Mouse (Mus musculus) kidney, embryonic 15.5 days (tissue): ENCODE measurements around the gene Drd4. TPM values are rescaled to one million over a fixed set of nuclear protein-coding genes. Genes with fewer than 3 reads are reported as not detected.
A peak's percentile ranks its signal among the peaks of the same experiment; 100 is the strongest.

Experiments
- ATAC-seq: fragments of 200-750 bp; cut with Nextera tagmentation; replicated peaks from 2 replicates; pipeline ENCODE4 v1.8.0; 2017; ENCODE audit warnings: moderate TSS enrichment; ENCODE audit not compliant: low FRiP score
- H3K27ac ChIP-seq: fragments of 300-500 bp; sonication (generic); 2 replicates; pipeline ENCODE4 v1.5.1; 2015; ENCODE audit warnings: mild to moderate bottlenecking, inconsistent platforms
- H3K27me3 ChIP-seq: fragments of 300-500 bp; sonication (generic); 2 replicates; pipeline ENCODE4 v1.6.1; 2015; ENCODE audit warnings: inconsistent platforms
- H3K36me3 ChIP-seq: fragments of 300-500 bp; sonication (generic); 2 replicates; pipeline ENCODE4 v1.6.1; 2015; ENCODE audit warnings: inconsistent platforms
- H3K4me1 ChIP-seq: fragments of 300-500 bp; sonication (generic); 2 replicates; pipeline ENCODE4 v1.6.1; 2015; ENCODE audit warnings: inconsistent platforms
- H3K4me2 ChIP-seq: fragments of 300-500 bp; sonication (generic); 2 replicates; pipeline ENCODE4 v1.6.1; 2015; ENCODE audit warnings: moderate library complexity, mild to moderate bottlenecking, inconsistent platforms
- H3K4me3 ChIP-seq: fragments of 300-500 bp; sonication (generic); replicated peaks from 2 replicates; pipeline ENCODE4 v1.5.1; 2015; ENCODE audit warnings: mild to moderate bottlenecking, inconsistent platforms
- H3K9ac ChIP-seq: fragments of 300-500 bp; sonication (generic); 2 replicates; pipeline ENCODE4 v1.6.1; 2015; ENCODE audit warnings: mild to moderate bottlenecking, inconsistent platforms
- H3K9me3 ChIP-seq: fragments of 300-500 bp; sonication (generic); replicated peaks from 2 replicates; pipeline ENCODE4 v1.6.1; 2016; ENCODE audit warnings: inconsistent platforms
- WGBS: fragments of 180-500 bp; shearing (Covaris S2); methylation state at CpG from one replicate; pipeline ENCODE4 v1.1.7; 2015; ENCODE audit warnings: mixed read lengths; 5-methylcytosine and 5-hydroxymethylcytosine counted together
- polyA plus RNA-seq: library from polyadenylated mRNA; unstranded; fragments of >200 nt; fragmentation: Nextera tagmentation; extraction: Ambion mirVana; gene quantifications from 2 replicates; pipeline ENCODE4 v1.2.1, GENCODE M21; 2015

The Drd4 gene
- polyA plus RNA-seq, 1 experiment from 2014 or later = 1.4 TPM

GRCm38 (mm10) chr7:141340476-141340875 lies 48.7 kb downstream of the Drd4 start:
- 66% methylated on average over 6 of the region's 6 CpGs for WGBS
- ATAC-seq = peak; percentile 37
- Histone ChIP-seq H3K36me3 (peaks cover 8% of the 10 kb centered on the region; the same call in 1 of the 2 replicates), H3K4me3 (no peak overlapping the region), H3K9ac (no peak overlapping the region), H3K4me1 (peaks cover 30% of the 10 kb centered on the region), H3K9me3 (no peaks in the 10 kb centered on the region), H3K4me2 (peak overlapping the region; percentile 69), H3K27ac (peak overlapping the region; percentile 75), H3K27me3 (no peaks in the 10 kb centered on the region)

- no peak overlapping the region for H3K4me3 ChIP-seq
- H3K9ac ChIP-seq = no peak overlapping the region
- H3K4me2 ChIP-seq = no peak overlapping the region
- 83% methylated on average over 10 of the region's 10 CpGs for WGBS
- ATAC-seq = no peak
- no peak overlapping the region for H3K27ac ChIP-seq
- H3K27me3 ChIP-seq = no peaks in the 10 kb centered on the region
- H3K4me1 ChIP-seq = peaks cover 30% of the 10 kb centered on the region
- no peaks in the 10 kb centered on the region for H3K9me3 ChIP-seq
- H3K36me3 ChIP-seq = no peaks in the 10 kb centered on the region
Observed at GRCm38 (mm10) chr7:141341689-141342226, 50.0 kb downstream of the Drd4 start.

GRCm38 (mm10) chr7:141343230-141343629 lies 51.4 kb downstream of the Drd4 start:
- Histone ChIP-seq H3K27ac (no peak overlapping the region), H3K4me1 (peaks cover 23% of the 10 kb centered on the region), H3K4me2 (no peak overlapping the region), H3K9me3 (no peaks in the 10 kb centered on the region), H3K27me3 (no peaks in the 10 kb centered on the region), H3K36me3 (no peaks in the 10 kb centered on the region), H3K4me3 (no peak overlapping the region), H3K9ac (no peak overlapping the region)
- no peak for ATAC-seq
- 85% methylated on average over 2 of the region's 2 CpGs for WGBS

- no peak overlapping the region for H3K4me2 ChIP-seq
- WGBS = 60% methylated on average over 7 of the region's 7 CpGs
- no peaks in the 10 kb centered on the region for H3K9me3 ChIP-seq
- H3K27me3 ChIP-seq = no peaks in the 10 kb centered on the region
- ATAC-seq = no peak
- no peak overlapping the region for H3K27ac ChIP-seq
- H3K9ac ChIP-seq = no peak overlapping the region
- H3K36me3 ChIP-seq = no peaks in the 10 kb centered on the region
- no peak overlapping the region for H3K4me3 ChIP-seq
- H3K4me1 ChIP-seq = peaks cover 18% of the 10 kb centered on the region
Observed at GRCm38 (mm10) chr7:141343696-141344095, 51.9 kb downstream of the Drd4 start.

GRCm38 (mm10) chr7:141344787-141345186 lies 53.0 kb downstream of the Drd4 start:
- Histone ChIP-seq H3K9ac (no peak overlapping the region), H3K27ac (no peak overlapping the region), H3K4me3 (no peak overlapping the region), H3K4me1 (peaks cover 7% of the 10 kb centered on the region; the same call in 1 of the 2 replicates), H3K9me3 (no peaks in the 10 kb centered on the region), H3K36me3 (no peaks in the 10 kb centered on the region), H3K4me2 (no peak overlapping the region), H3K27me3 (no peaks in the 10 kb centered on the region)
- 87% methylated on average over 5 of the region's 5 CpGs for WGBS
- ATAC-seq = no peak

Other genes with a start within 250 kb of the Drd4 start
- gene B4galnt4, start 230.9 kb upstream of the Drd4 start, polyA plus RNA-seq = 12.4 and 15.4 TPM in 2 replicates
- gene Pkp3, start 213.8 kb upstream of the Drd4 start, polyA plus RNA-seq = 7.8 and 7.9 TPM in 2 replicates
- gene Sigirr, start 191.4 kb upstream of the Drd4 start, polyA plus RNA-seq = 20.8 and 24.7 TPM in 2 replicates
- 6.0 TPM in 2 replicates for gene Ano9, start 174.2 kb upstream of the Drd4 start, polyA plus RNA-seq
- gene Ptdss2, start 169.6 kb upstream of the Drd4 start, polyA plus RNA-seq = 79.9 and 83.4 TPM in 2 replicates
- gene Rnh1, start 119.1 kb upstream of the Drd4 start, polyA plus RNA-seq = 115 and 122 TPM in 2 replicates
- 92.1 and 98.0 TPM in 2 replicates for gene Hras, start 98.0 kb upstream of the Drd4 start, polyA plus RNA-seq
- 10.3 and 13.9 TPM in 2 replicates for gene Lrrc56, start 97.8 kb upstream of the Drd4 start, polyA plus RNA-seq
- 3.4 and 3.5 TPM in 2 replicates for gene Lmntd2, start 77.9 kb upstream of the Drd4 start, polyA plus RNA-seq
- gene Rassf7, start 76.1 kb upstream of the Drd4 start, polyA plus RNA-seq = 57.5 and 66.9 TPM in 2 replicates
- gene Phrf1, start 63.2 kb upstream of the Drd4 start, polyA plus RNA-seq = 73.1 and 78.3 TPM in 2 replicates
- gene Irf7, start 25.5 kb upstream of the Drd4 start, polyA plus RNA-seq = 3.5 and 3.8 TPM in 2 replicates
- 8.2 and 8.6 TPM in 2 replicates for gene Cdhr5, start 15.2 kb upstream of the Drd4 start, polyA plus RNA-seq
- gene Sct, start 12.9 kb upstream of the Drd4 start, polyA plus RNA-seq = 41.1 and 43.5 TPM in 2 replicates
- gene Deaf1, start 35.7 kb downstream of the Drd4 start, polyA plus RNA-seq = 68.2 and 81.1 TPM in 2 replicates
- gene Tmem80, start 35.7 kb downstream of the Drd4 start, polyA plus RNA-seq = 52.8 and 54.4 TPM in 2 replicates
- gene Eps8l2, start 46.9 kb downstream of the Drd4 start, polyA plus RNA-seq = 33.1 and 39.6 TPM in 2 replicates
- 340 and 353 TPM in 2 replicates for gene Taldo1, start 100.2 kb downstream of the Drd4 start, polyA plus RNA-seq
- 61.5 and 61.8 TPM in 2 replicates for gene Gatd1, start 122.1 kb downstream of the Drd4 start, polyA plus RNA-seq
- gene Cend1, start 137.5 kb downstream of the Drd4 start, polyA plus RNA-seq = 2.6 and 3.4 TPM in 2 replicates
- 27.6 and 34.0 TPM in 2 replicates for gene Slc25a22, start 145.9 kb downstream of the Drd4 start, polyA plus RNA-seq
- gene Pidd1, start 152.0 kb downstream of the Drd4 start, polyA plus RNA-seq = 10.5 and 12.6 TPM in 2 replicates
- gene Rplp2, start 155.4 kb downstream of the Drd4 start, polyA plus RNA-seq = 1,339 and 1,510 TPM in 2 replicates
- gene Pnpla2, start 163.2 kb downstream of the Drd4 start, polyA plus RNA-seq = 36.3 and 41.7 TPM in 2 replicates
- gene Cracr2b, start 169.1 kb downstream of the Drd4 start, polyA plus RNA-seq = 19.3 and 22.0 TPM in 2 replicates
- gene Cd151, start 175.4 kb downstream of the Drd4 start, polyA plus RNA-seq = 30.9 and 34.8 TPM in 2 replicates
- 78.7 and 81.5 TPM in 2 replicates for gene Polr2l, start 183.1 kb downstream of the Drd4 start, polyA plus RNA-seq
- 91.6 and 93.4 TPM in 2 replicates for gene Tspan4, start 183.2 kb downstream of the Drd4 start, polyA plus RNA-seq
- gene Chid1, start 247.9 kb downstream of the Drd4 start, polyA plus RNA-seq = 39.7 and 45.0 TPM in 2 replicates